Mouse (Mus musculus) lung, adult 2 months (tissue): Measurements from ENCODE around the gene Gpnmb.

Source experiments
- CTCF ChIP-seq: fragments of 200-500 bp; IDR thresholded peaks from 2 replicates; pipeline ENCODE4 v1.5.1; 2011; ENCODE audit warnings: mild to moderate bottlenecking, low read length, control low read depth; ENCODE audit not compliant: insufficient read depth
- POLR2A ChIP-seq: fragments of 200-500 bp; IDR thresholded peaks from 2 replicates; pipeline ENCODE4 v1.6.1; 2011; ENCODE audit warnings: low read depth, mild to moderate bottlenecking, control low read depth, low read length, borderline replicate concordance; ENCODE audit errors: extremely low read depth

DNA sequence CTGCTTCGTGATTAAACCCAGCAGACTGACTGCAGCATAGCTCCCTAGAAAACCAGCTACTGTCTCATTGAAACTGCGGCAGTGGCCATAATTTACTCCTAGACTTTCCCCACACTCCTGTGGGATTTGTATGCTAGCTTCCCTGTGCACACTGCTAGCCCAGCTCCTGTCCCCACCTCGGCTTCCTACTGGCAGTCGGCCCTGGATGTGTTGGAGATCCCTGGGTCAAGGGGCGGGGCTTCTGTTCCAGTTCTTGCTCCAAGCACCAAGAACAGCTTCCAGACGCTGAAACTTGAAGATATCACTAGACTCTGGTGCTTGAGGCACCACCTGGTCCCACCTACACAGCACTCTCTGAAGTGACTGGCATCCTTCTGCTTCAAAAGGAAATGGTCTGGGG, 38.2 kb upstream of the Gpnmb start:
- TF ChIP-seq CTCF (no peak), POLR2A (no peak)
